Mouse (Mus musculus) intestine, postnatal 0 days (tissue): Measurements from ENCODE around the gene Cacnb3. TPM values are rescaled to one million over a fixed set of nuclear protein-coding genes. Genes with fewer than 3 reads are reported as not detected.

ENCODE experiments used
- ATAC-seq: fragments of 200-750 bp; cut with Nextera tagmentation; 2 replicates; pipeline ENCODE4 v1.8.0; 2017; ENCODE audit warnings: mild to moderate bottlenecking, moderate TSS enrichment, moderate library complexity
- H3K27ac ChIP-seq: fragments of 300-500 bp; sonication (generic); 2 replicates; pipeline ENCODE4 v1.5.1; 2014; ENCODE audit warnings: mild to moderate bottlenecking, low read depth, low read length, moderate library complexity
- H3K27me3 ChIP-seq: fragments of 300-500 bp; sonication (generic); replicated peaks from 2 replicates; pipeline ENCODE4 v1.6.1; 2014; ENCODE audit warnings: low read length, mixed read lengths; ENCODE audit not compliant: control insufficient read depth, insufficient read depth
- H3K36me3 ChIP-seq: fragments of 300-500 bp; sonication (generic); 2 replicates; pipeline ENCODE4 v1.6.1; 2014; ENCODE audit warnings: mild to moderate bottlenecking, moderate library complexity; ENCODE audit not compliant: control insufficient read depth, insufficient read depth
- H3K4me1 ChIP-seq: fragments of 300-500 bp; sonication (generic); replicated peaks from 2 replicates; pipeline ENCODE4 v1.6.1; 2014; ENCODE audit warnings: antibody characterized with exemption, low read length, mixed read lengths; ENCODE audit not compliant: control insufficient read depth, insufficient read depth
- H3K4me2 ChIP-seq: fragments of 300-500 bp; sonication (generic); replicated peaks from 2 replicates; pipeline ENCODE4 v1.6.1; 2014; ENCODE audit warnings: low read depth, mild to moderate bottlenecking, moderate library complexity
- H3K4me3 ChIP-seq: fragments of 300-500 bp; sonication (generic); 2 replicates; pipeline ENCODE4 v1.5.1; 2014; ENCODE audit warnings: low read depth, low read length
- H3K9ac ChIP-seq: fragments of 300-500 bp; sonication (generic); 2 replicates; pipeline ENCODE4 v1.6.1; 2014; ENCODE audit warnings: mild to moderate bottlenecking, low read depth, low read length
- H3K9me3 ChIP-seq: fragments of 300-500 bp; sonication (generic); 2 replicates; pipeline ENCODE4 v1.6.1; 2016; ENCODE audit warnings: mixed run types; ENCODE audit not compliant: control insufficient read depth
- CTCF ChIP-seq: sonication (generic); IDR thresholded peaks from 2 replicates; pipeline ENCODE4 v1.5.1; 2016; ENCODE audit warnings: low read depth, mild to moderate bottlenecking, control low read depth, antibody characterized with exemption, moderate library complexity
- WGBS: fragments of 180-500 bp; shearing (Covaris S2); extraction: QIAGEN DNeasy Blood & Tissue Kit; methylation state at CpG from one replicate; pipeline ENCODE4 v1.1.7; 2014; 5-methylcytosine and 5-hydroxymethylcytosine counted together
- polyA plus RNA-seq: library from polyadenylated mRNA; unstranded; fragments of >200 nt; fragmentation: Nextera tagmentation; extraction: Ambion mirVana; gene quantifications from 2 replicates; pipeline ENCODE4 v1.2.1, GENCODE M21; 2015

Gene Cacnb3
- polyA plus RNA-seq, 1 experiment from 2014 or later, result 10.3 TPM

- 4% methylated on average over 47 of the region's 48 CpGs for WGBS
- H3K9ac ChIP-seq, result peak within 1 kb of the TSS; percentile 86
- no peaks in the 10 kb centered on the region for H3K4me1 ChIP-seq
- H3K36me3 ChIP-seq, result peaks cover 8% of the 10 kb centered on the region
- ATAC-seq, result peak; percentile 96
- no peaks in the 10 kb centered on the region for H3K27me3 ChIP-seq
- peak within 1 kb of the TSS; percentile 69 for H3K4me3 ChIP-seq
- TF ChIP-seq CTCF, result no peak
- H3K27ac ChIP-seq, result peak within 1 kb of the TSS; percentile 96
- H3K9me3 ChIP-seq, result no peaks in the 10 kb centered on the region
- H3K4me2 ChIP-seq, result peak within 1 kb of the TSS; percentile 76
These were observed 32.2 kb downstream of the Cacnb3 start, which contains the start of gene Ddx23 for GRCm38 (mm10) chr15:98662567-98663545. Gene Ddx23 (minus strand): TSS chr15:98662894.

GRCm38 (mm10) chr15:98664042-98664907, 33.6 kb downstream of the Cacnb3 start:
- no peak overlapping the region for H3K27ac ChIP-seq
- TF ChIP-seq CTCF, result peak; percentile 69
- no peaks in the 10 kb centered on the region for H3K36me3 ChIP-seq
- H3K4me2 ChIP-seq, result no peak overlapping the region
- no peak for ATAC-seq
- no peaks in the 10 kb centered on the region for H3K9me3 ChIP-seq
- WGBS, result 74% methylated on average over 11 of the region's 11 CpGs
- no peaks in the 10 kb centered on the region for H3K27me3 ChIP-seq
- H3K9ac ChIP-seq, result no peak overlapping the region
- H3K4me3 ChIP-seq, result no peak overlapping the region
- H3K4me1 ChIP-seq, result no peaks in the 10 kb centered on the region

- Histone ChIP-seq H3K27me3 (peaks cover 32% of the 10 kb centered on the region), H3K9ac (no peak overlapping the region), H3K36me3 (no peaks in the 10 kb centered on the region), H3K4me3 (no peak overlapping the region), H3K4me2 (no peak overlapping the region), H3K9me3 (no peaks in the 10 kb centered on the region), H3K27ac (no peak overlapping the region), H3K4me1 (peaks cover 6% of the 10 kb centered on the region; the same call in 1 of the 2 replicates)
- TF ChIP-seq CTCF, result no peak
- ATAC-seq, result no peak
- WGBS, result 47% methylated on average over 4 of the region's 4 CpGs
These were observed 42.0 kb downstream of the Cacnb3 start for GRCm38 (mm10) chr15:98672592-98672991.

GRCm38 (mm10) chr15:98673732-98674131, 43.1 kb downstream of the Cacnb3 start:
- no peak overlapping the region for H3K4me3 ChIP-seq
- no peak overlapping the region for H3K4me2 ChIP-seq
- no peak for TF ChIP-seq CTCF
- peaks cover 41% of the 10 kb centered on the region for H3K27me3 ChIP-seq
- H3K27ac ChIP-seq, result no peak overlapping the region
- no peak overlapping the region for H3K9ac ChIP-seq
- peaks cover 6% of the 10 kb centered on the region; the same call in 1 of the 2 replicates for H3K4me1 ChIP-seq
- no peaks in the 10 kb centered on the region for H3K36me3 ChIP-seq
- no peaks in the 10 kb centered on the region for H3K9me3 ChIP-seq
- 78% methylated on average over 7 of the region's 7 CpGs for WGBS
- ATAC-seq, result no peak

GRCm38 (mm10) chr15:98674284-98674993, 43.8 kb downstream of the Cacnb3 start:
- ATAC-seq, result no peak
- Histone ChIP-seq H3K4me2 (no peak overlapping the region), H3K27ac (no peak overlapping the region), H3K9me3 (no peaks in the 10 kb centered on the region), H3K4me3 (no peak overlapping the region), H3K9ac (no peak overlapping the region), H3K27me3 (peaks cover 43% of the 10 kb centered on the region), H3K36me3 (no peaks in the 10 kb centered on the region), H3K4me1 (peaks cover 6% of the 10 kb centered on the region; the same call in 1 of the 2 replicates)
- 41% methylated on average over 7 of the region's 7 CpGs for WGBS
- no peak for TF ChIP-seq CTCF
